Mouse (Mus musculus) neutrophil, adult 65 days (primary cell): ENCODE results near the gene Zfp36l3. TPM values are rescaled to one million over a fixed set of nuclear protein-coding genes. Genes with fewer than 3 reads are reported as not detected.

Experiments used
- total RNA-seq: library from RNA; stranded (reverse); gene quantifications from 2 replicates; pipeline ENCODE4 v1.2.4, GENCODE M21; 2023

The Zfp36l3 gene
- total RNA-seq = not detected in 2 replicates

GRCm38 (mm10) chrX:53776276-53776675 lies at the start of gene Zfp36l3:
Gene Zfp36l3, minus strand, starts transcription at chrX:53776394.

GRCm38 (mm10) chrX:53797519-53797918 lies 21.3 kb upstream of the Zfp36l3 start, which contains the start of gene Xlr:
Gene Xlr, minus strand, starts transcription at chrX:53797706.

GRCm38 (mm10) chrX:53757736-53758135 lies 18.5 kb downstream of the Zfp36l3 start, which contains the start of gene 1700013H16Rik:
Gene 1700013H16Rik, minus strand, starts transcription at chrX:53757831.

GRCm38 (mm10) chrX:53724596-53724995 lies 51.6 kb downstream of the Zfp36l3 start, which contains the start of gene 4930502E18Rik:
Gene 4930502E18Rik, plus strand, starts transcription at chrX:53724826.

Other genes starting within 250 kb of the Zfp36l3 start
- gene Rtl8c, start 168.4 kb downstream of the Zfp36l3 start, total RNA-seq = not detected in 2 replicates
- not detected in 2 replicates for gene Gm14597, start 167.4 kb downstream of the Zfp36l3 start, total RNA-seq
- 7.7 and 8.3 TPM in 2 replicates for gene Rtl8a, start 132.7 kb downstream of the Zfp36l3 start, total RNA-seq
- gene Rtl8b, start 106.0 kb downstream of the Zfp36l3 start, total RNA-seq = 4.6 and 5.8 TPM in 2 replicates
- not detected in 2 replicates for gene 4930502E18Rik, start 51.6 kb downstream of the Zfp36l3 start, total RNA-seq
- not detected in 2 replicates for gene 1700013H16Rik, start 18.6 kb downstream of the Zfp36l3 start, total RNA-seq
- 1.0 TPM in 1 of 2 replicates, not detected in the other for gene Xlr, start 21.3 kb upstream of the Zfp36l3 start, total RNA-seq